Mouse (Mus musculus): ENCODE measurements around the gene Slc22a21. TPM values are rescaled to one million over a fixed set of nuclear protein-coding genes. Genes with fewer than 3 reads are reported as not detected.

Slc22a21 gene
- polyA plus RNA-seq, 1 experiment from 2014 or later = 3.2 TPM

- H3K36me3 ChIP-seq = no peaks in the 10 kb centered on the region
- no peak overlapping the region for H3K4me2 ChIP-seq
- H3K9ac ChIP-seq (replicated peaks) = no peak overlapping the region
- H3K9me3 ChIP-seq = no peaks in the 10 kb centered on the region
- WGBS = 46% methylated on average over 1 of the region's 1 CpGs
- H3K27ac ChIP-seq = no peak overlapping the region
- H3K4me3 ChIP-seq (replicated peaks) = no peak overlapping the region
- H3K27me3 ChIP-seq = no peaks in the 10 kb centered on the region
- peaks cover 11% of the 10 kb centered on the region; the same call in 1 of the 2 replicates for H3K4me1 ChIP-seq (replicated peaks)
- no peak for ATAC-seq (ENCODE audit: insufficient number of reproducible peaks, insufficient read depth, low FRiP score, low TSS enrichment, low read depth)
Observed at GRCm38 (mm10) chr11:53900991-53901390, 79.1 kb downstream of the Slc22a21 start.

DNA sequence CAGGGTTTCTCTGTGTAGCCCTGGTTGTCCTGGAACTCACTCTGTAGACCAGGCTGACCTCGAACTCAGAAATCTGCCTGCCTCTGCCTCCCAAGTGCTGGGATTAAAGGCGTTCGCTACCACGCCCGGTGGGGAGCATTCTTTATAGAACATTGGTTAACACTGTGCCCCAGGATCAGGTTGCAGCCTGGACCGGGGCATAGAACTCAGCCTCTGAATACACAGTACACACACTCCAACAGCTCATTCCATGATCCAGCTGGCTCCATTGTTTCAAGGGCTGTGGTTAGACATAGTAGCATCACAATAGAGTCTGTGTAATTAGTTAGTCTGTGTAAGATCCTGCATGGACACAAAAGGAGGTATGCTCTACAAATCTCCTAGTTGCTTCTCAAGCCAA, 80.2 kb downstream of the Slc22a21 start:
- peaks cover 11% of the 10 kb centered on the region; the same call in 1 of the 2 replicates for H3K4me1 ChIP-seq (replicated peaks)
- H3K9ac ChIP-seq (replicated peaks) = no peak overlapping the region
- H3K36me3 ChIP-seq = no peaks in the 10 kb centered on the region
- no peak overlapping the region for H3K27ac ChIP-seq
- H3K9me3 ChIP-seq = no peaks in the 10 kb centered on the region
- no peaks in the 10 kb centered on the region for H3K27me3 ChIP-seq
- no peak overlapping the region for H3K4me2 ChIP-seq
- ATAC-seq (ENCODE audit: insufficient number of reproducible peaks, insufficient read depth, low FRiP score, low TSS enrichment, low read depth) = no peak
- H3K4me3 ChIP-seq (replicated peaks) = no peak overlapping the region
- WGBS = 95% methylated on average over 6 of the region's 6 CpGs

Other genes starting within 250 kb of the Slc22a21 start
- gene Irf1, start 210.3 kb downstream of the Slc22a21 start, polyA plus RNA-seq (2016; fragmentation: Nextera tagmentation; extraction: Ambion mirVana) = 8.4 and 8.5 TPM in 2 replicates
- 0.31 TPM in 1 of 2 replicates, not detected in the other for gene Gm17334, start 207.1 kb downstream of the Slc22a21 start, polyA plus RNA-seq (2016; fragmentation: Nextera tagmentation; extraction: Ambion mirVana)
- gene Gm12216, start 121.1 kb downstream of the Slc22a21 start, polyA plus RNA-seq (2016; fragmentation: Nextera tagmentation; extraction: Ambion mirVana) = 0.65 TPM in 1 of 2 replicates, not detected in the other
- 6.4 and 6.7 TPM in 2 replicates for gene Slc22a5, start 88.7 kb downstream of the Slc22a21 start, polyA plus RNA-seq (2016; fragmentation: Nextera tagmentation; extraction: Ambion mirVana)
- gene Slc22a4, start 47.8 kb upstream of the Slc22a21 start, polyA plus RNA-seq (2016; fragmentation: Nextera tagmentation; extraction: Ambion mirVana) = 1.3 and 1.7 TPM in 2 replicates
- gene Pdlim4, start 88.7 kb upstream of the Slc22a21 start, polyA plus RNA-seq (2016; fragmentation: Nextera tagmentation; extraction: Ambion mirVana) = 188 and 205 TPM in 2 replicates
- 52.7 and 56.6 TPM in 2 replicates for gene P4ha2, start 119.8 kb upstream of the Slc22a21 start, polyA plus RNA-seq (2016; fragmentation: Nextera tagmentation; extraction: Ambion mirVana)

Measured in limb, embryonic 12.5 days (tissue).